Mouse (Mus musculus) common myeloid progenitor, adult 5-6 weeks (primary cell): ENCODE measurements around the gene Myom3. TPM values are rescaled to one million over a fixed set of nuclear protein-coding genes. Genes with fewer than 3 reads are reported as not detected.

ENCODE experiments used
- ATAC-seq: replicated peaks from 2 replicates; pipeline ENCODE4 v1.8.0; 2016; ENCODE audit warnings: low read depth, mild to moderate bottlenecking, moderate TSS enrichment, inconsistent platforms; ENCODE audit not compliant: poor library complexity, severe bottlenecking
- total RNA-seq: library from RNA; stranded (forward); fragments of 200-1000, 187-1606 nt; gene quantifications from 2 replicates; pipeline ENCODE4 v1.2.3, GENCODE M21; 2017

Myom3 gene
- total RNA-seq, 1 experiment from 2014 or later = not detected

GRCm38 (mm10) chr4:135850411-135851095, 91.0 kb downstream of the Myom3 start:
- ATAC-seq = no peak

GRCm38 (mm10) chr4:135851942-135852341, 92.4 kb downstream of the Myom3 start:
- ATAC-seq = no peak

- no peak for ATAC-seq
These were observed 94.6 kb downstream of the Myom3 start for GRCm38 (mm10) chr4:135853987-135854546.

- ATAC-seq = no peak
These were observed 95.1 kb downstream of the Myom3 start for GRCm38 (mm10) chr4:135854630-135855029.

- peak; percentile 23; the same call in 1 of the 2 replicates for ATAC-seq
These were observed 95.6 kb downstream of the Myom3 start for GRCm38 (mm10) chr4:135855080-135855479.

- peak; percentile 78 for ATAC-seq
These were observed 96.2 kb downstream of the Myom3 start, which contains the start of gene Srsf10 for GRCm38 (mm10) chr4:135855536-135856222. Gene Srsf10, plus strand, starts transcription at chr4:135855747.

GRCm38 (mm10) chr4:135856223-135857091, 96.9 kb downstream of the Myom3 start:
- ATAC-seq = no peak

GRCm38 (mm10) chr4:135857597-135858186, 98.2 kb downstream of the Myom3 start:
- no peak for ATAC-seq

Other genes starting within 250 kb of the Myom3 start
- not detected in 2 replicates for gene Grhl3, start 186.1 kb upstream of the Myom3 start, total RNA-seq
- 0.29 TPM in 1 of 2 replicates, not detected in the other for gene Ifnlr1, start 73.4 kb upstream of the Myom3 start, total RNA-seq
- gene Il22ra1, start 31.5 kb upstream of the Myom3 start, total RNA-seq = not detected in 2 replicates
- gene Srsf10, start 96.0 kb downstream of the Myom3 start, total RNA-seq = 292 and 303 TPM in 2 replicates
- 146 and 189 TPM in 2 replicates for gene Pnrc2, start 114.1 kb downstream of the Myom3 start, total RNA-seq
- gene Cnr2, start 135.7 kb downstream of the Myom3 start, total RNA-seq = 9.4 and 10.9 TPM in 2 replicates
- 70.8 and 71.5 TPM in 2 replicates for gene Fuca1, start 161.0 kb downstream of the Myom3 start, total RNA-seq
- gene Hmgcl, start 186.7 kb downstream of the Myom3 start, total RNA-seq = 23.8 and 48.2 TPM in 2 replicates
- 4.1 and 4.2 TPM in 2 replicates for gene Gale, start 204.0 kb downstream of the Myom3 start, total RNA-seq
- gene Lypla2, start 212.9 kb downstream of the Myom3 start, total RNA-seq = 11.0 and 16.1 TPM in 2 replicates
- 21.1 and 30.6 TPM in 2 replicates for gene Pithd1, start 227.5 kb downstream of the Myom3 start, total RNA-seq